Mouse (Mus musculus): ENCODE data around the gene Casp1.

The Casp1 gene

DNA sequence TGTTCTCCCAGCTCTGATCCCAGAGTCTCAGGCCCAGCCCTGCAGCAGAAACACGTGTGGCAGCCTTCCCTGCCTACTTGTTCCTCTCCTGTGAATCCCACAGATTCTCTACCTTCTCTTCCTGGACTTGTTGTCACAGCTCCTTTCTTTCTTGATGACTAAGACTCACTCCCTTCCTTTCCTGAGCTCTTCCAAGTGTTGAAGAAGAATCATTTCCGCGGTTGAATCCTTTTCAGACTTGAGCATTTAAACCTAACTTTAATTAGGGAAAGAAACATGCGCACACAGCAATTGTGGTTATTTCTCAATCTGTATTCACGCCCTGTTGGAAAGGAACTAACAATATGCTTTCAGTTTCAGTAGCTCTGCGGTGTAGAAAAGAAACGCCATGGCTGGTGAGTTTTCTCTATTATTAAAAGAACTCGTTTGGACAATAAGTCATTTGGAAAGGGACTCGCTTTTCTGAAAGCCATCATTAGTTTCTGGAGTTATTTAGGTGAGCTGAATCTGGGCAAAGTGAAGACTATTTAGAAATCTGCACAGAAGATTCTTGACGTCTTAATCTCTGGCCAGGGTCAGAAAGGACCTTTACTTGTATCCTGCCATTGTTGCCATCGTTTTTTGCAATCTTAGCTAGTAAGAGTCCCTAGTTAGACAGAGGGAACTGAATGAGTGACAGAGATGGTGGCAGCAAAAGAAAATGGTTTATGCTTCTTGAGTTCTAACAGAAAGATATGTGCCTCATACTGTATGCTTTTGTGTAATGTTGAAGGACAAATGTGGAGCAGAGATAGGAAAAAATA, at the start of gene Casp1:
Casp1 (plus strand) TSS at position 189 of the 803 bp plus-strand sequence.
- no peak for DNase-seq (ENCODE audit: low spot score)

DNA sequence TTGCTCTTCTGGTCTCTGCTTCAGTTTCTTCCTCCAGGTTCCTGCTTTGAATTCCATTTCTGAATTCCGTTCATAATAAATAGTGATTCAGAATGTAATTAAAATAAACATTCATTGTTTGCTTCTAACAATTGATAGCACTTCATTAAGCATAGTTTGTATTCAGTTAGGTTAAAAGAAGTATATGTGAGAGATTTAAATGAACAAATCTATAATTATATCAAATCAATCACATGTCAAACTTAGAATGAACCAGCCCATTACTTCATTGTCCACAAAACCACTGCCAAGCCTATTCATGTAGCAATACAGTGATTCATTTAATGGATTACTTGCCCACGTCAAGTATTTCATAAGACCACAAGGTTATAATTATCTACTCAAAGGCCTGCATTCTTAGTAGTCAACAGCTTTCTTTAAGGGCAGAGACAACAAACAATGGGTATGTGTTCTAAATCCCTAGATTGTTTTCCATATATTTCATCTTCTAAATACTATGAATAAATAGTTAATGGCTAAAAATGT, 34.3 kb upstream of the Casp1 start:
- DNase-seq (ENCODE audit: low spot score): no peak

DNA sequence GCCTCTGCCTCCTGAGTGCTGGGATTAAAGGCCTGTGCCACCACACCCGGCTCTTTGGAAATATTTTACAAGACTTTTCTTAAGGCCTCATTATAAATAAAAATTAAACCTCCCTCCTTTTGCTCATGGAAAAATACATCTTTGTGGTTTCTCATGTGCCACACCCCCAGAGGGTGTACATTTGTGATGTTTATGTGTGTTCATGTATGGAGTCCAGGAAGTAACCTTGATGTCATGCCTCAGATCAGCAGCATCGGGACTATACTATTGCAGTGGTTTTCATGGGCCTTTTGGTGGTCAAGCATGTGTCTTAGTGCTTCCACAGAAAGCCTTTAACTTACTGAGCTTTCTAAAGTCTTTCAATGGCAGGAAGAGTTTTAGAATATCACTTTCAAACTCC, 28.0 kb upstream of the Casp1 start:
- no peak for DNase-seq (ENCODE audit: low spot score)

DNA sequence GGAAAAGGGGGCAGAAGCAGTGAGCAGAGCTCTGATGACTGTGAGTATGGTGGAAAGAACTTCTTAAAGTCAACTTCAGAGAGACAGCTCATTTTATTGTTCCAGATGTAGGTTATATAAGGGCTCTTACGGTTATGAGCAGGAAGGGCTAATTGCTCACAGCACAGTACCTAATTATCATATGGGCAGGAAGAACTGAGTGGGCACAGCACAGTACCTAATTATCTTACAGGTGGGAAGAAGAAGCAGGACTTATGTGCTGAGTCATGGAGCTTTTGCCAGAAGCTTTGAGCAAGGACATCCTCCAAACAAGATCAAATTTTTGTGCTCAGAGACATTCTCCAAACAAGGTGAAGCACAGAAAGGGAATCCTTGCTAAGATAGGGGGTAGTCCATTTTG, 27.4 kb upstream of the Casp1 start:
- DNase-seq (ENCODE audit: low spot score): no peak

DNA sequence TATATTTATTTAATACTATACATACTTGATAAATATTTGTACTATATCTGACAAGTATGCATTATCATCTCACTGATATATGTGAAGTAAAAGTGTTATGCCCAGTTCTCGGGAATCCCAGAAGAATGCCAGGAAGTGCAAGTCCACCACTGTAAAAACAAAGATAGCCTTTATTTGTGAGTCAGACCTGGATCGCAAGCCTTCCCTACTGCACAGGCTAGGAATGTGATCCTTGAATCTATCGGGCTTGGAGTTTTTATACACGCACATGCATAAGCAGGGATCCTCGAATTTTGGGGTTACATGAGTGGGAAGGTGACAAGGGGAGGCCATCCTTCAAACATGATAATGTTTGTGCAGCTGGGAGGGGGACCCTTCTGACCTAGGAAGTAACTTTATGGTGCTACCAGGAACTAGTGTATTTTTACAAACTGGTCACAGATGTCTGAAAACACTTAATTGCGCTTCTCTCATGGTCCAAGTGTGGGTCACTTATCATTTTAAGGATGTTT, 26.9 kb upstream of the Casp1 start:
- no peak for DNase-seq (ENCODE audit: low spot score)

DNA sequence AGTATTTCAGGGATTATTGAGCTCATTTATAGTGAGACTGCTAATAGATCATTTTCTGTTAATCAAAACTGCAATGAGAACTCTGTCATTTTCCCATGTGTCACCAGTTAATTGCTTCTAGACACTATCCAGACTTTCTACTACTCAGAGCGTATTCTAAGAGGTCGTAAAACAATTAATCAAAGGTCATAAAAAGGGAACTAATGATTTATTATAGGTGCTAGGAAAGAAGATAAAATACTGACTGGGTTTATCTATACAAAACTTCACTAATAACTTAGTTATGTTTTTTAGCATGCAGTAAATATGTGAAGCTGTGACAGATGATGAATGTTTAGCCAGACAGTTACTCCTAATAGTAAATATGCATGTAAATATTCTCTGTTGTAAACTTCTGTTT, 12.2 kb upstream of the Casp1 start:
- no peak for DNase-seq (ENCODE audit: low spot score)

DNA sequence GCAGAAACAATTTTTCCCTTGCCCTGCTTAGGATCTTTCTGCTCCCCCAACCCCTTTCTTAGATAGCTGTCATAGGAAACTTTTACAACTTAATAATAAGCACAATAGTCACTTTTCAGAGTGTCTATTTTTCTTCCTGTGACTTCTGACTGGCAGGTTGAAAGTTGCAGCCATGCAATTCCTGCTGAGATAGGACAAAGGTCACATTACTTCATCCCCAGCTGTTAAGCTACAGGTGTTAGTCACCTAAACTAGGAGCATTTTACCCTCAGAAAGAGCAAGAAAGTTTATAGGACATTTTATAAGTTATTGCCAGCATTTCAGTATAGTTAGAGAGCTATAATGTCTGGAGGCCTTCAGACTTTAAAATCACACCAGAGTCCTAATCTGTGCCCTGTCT, 11.7 kb upstream of the Casp1 start:
- DNase-seq (ENCODE audit: low spot score): no peak

DNA sequence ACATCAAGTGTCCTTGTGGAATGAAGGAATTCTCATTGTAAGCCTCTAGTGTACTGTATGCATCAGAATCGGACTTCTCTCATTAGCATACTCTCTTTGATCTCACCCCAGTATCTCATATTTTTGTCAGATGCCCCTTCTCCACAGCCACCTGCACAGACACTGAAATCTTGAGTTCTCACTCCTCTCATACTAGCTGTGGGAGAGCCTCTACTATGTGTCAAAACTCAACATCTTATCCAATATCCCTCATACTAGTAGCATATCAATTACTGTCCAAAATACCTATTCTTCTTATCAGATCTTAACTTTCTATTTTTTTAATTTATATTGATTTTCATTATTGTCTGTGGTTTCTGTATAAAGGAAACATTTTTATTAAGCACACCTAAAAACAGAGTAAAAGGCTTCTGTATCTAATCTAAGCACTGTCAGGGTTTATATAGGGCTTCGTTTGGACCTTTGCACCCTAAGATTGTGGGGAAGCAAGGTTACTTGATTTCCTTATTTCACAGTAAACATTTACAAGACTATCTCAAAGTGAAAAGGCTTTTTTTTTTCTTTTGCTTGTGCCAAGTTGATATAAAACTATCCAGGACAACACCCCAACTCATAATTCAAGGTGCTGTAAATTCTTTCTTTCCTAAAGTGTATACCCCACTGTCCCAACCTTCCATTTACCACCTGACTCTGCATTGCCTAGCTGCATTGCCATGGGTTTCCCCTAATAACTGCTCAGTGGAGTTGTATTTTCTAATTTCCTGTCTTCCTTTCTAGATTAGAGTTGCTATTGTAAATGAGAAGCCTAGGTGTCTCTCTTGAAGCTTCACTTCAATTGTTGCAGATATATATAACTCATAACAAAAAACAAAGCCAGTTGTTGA, 1.7 kb upstream of the Casp1 start:
- DNase-seq (ENCODE audit: low spot score): no peak

DNA sequence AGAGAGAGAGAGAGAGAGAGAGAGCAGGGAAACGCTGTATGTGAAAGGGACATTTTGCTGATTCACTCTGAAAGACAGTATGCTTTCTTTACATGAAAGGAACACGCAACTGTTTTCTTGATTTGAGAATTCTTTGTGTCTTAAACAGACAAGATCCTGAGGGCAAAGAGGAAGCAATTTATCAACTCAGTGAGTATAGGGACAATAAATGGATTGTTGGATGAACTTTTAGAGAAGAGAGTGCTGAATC, 740 bp downstream of the Casp1 start:
- DNase-seq (ENCODE audit: low spot score): no peak

DNA sequence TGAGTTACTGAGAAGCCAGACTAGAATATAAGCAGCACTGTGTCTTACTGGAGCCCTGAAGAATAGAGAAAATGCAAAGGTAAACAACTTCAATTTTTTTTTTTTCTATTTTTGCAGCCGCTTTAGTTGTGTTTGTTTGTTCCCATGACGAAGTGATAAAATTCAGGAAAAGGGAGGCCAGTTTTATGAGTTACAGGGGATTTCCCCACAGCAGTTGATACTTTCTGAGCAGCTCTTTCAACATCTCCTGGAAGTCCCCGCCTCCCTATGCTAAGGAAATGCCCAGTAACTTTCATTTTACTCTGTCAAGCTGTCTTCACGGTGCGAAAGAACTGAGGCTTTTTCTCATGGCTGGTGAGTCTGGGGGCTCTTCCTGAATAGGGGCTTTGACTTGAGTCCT, 10.2 kb downstream of the Casp1 start, which contains the start of gene Casp4:
Casp4 (plus strand) TSS at position 268 of the 400 bp plus-strand sequence.
- DNase-seq (ENCODE audit: low spot score): no peak

DNA sequence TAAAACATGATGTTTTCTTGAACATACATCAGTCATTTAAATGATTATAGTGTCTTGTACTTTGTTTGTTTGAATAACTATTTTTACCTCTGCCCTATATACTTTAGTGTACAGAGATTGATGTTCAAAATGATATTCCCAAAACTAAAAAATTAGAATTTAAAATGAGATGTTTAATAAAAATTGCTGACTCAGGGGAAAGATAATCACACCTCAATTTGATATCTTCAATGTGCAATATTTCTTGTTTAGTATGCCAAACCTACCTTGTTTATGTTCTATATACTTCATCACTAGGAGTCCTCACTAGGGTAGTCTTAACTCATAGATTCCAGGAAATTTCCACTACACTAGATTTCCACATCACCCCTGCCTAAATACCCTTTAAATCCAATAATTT, 11.8 kb downstream of the Casp1 start:
- no peak for DNase-seq (ENCODE audit: low spot score)

DNA sequence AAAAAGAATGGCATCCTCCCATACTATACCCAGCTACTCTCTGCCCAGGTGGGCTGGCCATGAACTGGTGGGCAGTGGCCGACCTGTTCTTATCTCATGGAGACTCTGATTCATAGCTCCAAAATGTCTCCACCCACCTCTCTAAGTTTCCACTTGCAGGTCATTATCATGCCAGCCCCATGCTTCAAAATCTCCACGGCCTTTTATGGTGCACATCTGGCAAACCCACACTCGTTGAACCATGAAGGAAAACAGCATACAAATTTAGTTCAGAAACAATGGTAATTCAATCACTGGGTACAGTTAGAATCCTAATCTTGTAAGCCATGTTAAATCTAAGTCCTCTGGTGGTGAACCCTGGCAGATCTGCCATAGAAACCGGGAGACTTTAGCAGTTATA, 13.1 kb downstream of the Casp1 start:
- no peak for DNase-seq (ENCODE audit: low spot score)

DNA sequence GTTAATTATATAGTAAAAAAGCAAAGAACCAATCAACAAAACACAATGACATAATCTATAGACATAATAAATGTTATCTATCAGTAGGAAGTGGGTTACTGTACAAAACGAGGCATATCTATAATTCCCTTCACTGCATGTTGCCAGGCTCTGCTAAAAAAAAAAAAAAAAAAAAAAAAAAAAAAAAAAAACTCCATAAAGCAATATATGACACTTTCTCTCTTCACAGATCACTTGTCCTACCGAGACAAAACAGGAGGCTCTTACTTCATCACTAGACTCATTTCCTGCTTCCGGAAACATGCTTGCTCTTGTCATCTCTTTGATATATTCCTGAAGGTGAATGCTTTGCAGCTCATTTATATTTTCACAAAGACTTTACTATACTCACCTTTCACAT, 29.9 kb downstream of the Casp1 start:
- DNase-seq (ENCODE audit: low spot score): no peak

DNA sequence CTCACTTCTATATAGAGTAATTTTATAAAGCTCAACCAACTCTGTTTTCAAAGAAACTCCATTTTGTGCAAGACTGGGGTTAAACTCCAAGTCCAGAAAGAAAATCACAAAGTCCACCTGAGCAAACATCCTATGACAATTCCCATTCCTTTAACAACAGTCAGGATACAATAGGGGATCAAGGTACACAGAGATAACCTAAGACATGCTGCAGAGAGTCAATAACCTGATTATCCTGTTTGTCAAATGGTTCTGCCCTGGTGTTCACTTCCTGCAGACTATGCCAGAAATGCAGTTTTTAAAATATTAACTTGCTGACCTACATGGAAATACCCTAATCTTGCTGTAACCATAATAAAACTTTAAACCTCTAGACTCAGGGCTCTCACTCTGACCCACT, 34.1 kb downstream of the Casp1 start:
- no peak for DNase-seq (ENCODE audit: low spot score)

DNA sequence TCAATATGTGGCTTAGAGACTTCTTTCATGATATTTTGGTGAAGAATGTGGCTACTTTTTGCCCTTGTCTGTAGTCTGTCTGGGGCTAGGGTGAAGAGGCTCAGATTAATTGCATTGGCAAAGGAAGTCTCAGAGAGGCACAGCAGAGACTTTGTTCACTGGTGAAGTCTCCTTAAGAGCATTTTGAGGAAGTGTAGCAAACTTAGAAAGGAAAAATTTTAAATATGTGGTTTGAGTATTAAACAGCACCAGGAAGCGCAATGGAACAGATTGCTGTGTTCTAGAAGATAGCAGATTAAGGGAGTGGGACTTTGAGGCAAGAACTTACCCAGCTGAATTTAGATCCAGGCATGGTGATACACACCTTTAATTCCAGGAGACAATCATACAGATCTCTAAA, 35.1 kb downstream of the Casp1 start:
- no peak for DNase-seq (ENCODE audit: low spot score)

DNA sequence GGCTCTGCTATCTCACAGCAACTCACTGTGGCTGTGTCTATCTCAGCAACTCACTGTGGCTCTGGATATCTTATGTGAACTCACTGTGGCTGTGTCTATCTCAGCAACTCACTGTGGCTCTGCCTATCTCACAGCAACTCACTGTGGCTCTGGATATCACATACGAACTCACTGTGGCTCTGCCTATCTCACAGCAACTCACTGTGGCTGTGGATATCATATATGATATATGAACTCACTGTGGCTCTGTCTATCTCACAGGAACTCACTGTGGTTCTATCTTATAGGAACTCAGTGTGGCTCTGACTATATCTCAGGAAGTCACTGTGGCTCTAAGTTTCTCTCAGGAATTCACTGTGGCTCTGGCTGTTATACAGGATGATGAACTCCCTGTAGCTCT, 44.8 kb downstream of the Casp1 start:
- DNase-seq (ENCODE audit: low spot score): no peak

DNA sequence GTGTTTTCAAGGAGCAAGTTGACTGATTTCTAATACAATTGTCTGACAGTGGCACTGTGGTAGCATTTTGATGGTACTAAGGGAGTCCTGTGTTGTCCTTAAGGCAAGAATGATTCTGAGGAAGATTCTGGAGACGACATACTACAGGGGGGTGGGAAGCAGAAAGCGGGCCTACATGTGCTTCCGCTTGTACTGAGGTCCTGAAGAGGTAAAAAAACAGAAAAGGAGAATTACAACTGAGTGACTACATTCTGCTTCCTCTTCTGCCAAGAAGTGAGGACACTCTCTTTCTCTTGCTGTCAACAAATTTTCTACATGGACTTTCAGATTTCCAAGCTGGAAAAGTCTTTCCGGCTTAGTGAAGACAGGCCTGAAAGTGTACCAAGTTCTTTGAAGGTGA, 45.8 kb downstream of the Casp1 start:
- DNase-seq (ENCODE audit: low spot score): no peak

DNA sequence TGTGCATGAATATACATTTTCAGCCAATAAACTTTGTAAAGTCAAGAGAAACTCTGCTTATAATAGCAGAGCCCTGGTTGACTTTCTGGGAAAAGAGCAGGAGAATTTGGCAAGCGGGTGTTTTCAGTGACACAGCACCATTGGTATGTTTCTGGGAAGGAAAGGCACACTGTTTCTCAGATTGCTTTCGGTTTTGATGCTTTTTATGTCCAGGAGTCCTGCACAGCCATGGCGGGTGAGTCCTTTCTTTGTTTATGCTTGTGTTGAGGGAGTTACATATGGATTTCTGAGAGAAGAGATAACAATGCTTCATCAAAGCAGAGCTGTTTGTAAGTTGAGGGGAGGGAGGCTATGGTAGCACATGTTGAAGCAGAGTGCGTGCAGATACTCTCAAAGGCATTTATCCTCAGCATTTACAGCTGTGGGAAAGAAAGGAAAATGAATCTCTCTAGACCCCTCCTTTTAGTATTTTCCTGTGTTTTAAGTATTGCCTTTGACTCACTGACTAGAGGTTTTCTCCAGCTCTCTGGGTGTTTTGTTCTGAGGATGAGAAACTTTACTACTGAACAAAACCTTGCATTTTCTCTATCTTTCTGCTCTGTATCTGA, 47.1 kb downstream of the Casp1 start, which contains the start of gene Casp12:
Casp12 (plus strand) TSS at position 140 of the 608 bp plus-strand sequence.
- no peak for DNase-seq (ENCODE audit: low spot score)

DNA sequence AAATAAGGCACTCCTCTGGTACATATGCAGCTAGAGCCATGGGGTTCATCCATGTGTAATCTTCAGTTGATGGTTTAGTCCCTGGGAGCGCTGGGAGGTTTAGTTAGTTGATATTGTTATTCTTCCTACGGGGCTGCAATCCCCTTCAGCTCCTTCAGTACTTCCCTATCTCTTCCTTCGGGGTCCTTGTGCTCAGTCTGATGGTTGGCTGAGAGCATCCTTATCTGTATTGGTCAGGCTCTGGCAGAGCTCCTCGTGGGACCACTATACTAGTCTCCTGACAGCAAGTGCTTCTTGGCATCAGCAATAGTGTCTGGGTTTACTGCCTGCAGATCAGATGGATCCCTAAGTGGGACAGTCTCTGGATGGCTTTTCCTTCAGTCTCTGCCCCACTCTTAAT, 49.1 kb downstream of the Casp1 start:
- no peak for DNase-seq (ENCODE audit: low spot score)

DNA sequence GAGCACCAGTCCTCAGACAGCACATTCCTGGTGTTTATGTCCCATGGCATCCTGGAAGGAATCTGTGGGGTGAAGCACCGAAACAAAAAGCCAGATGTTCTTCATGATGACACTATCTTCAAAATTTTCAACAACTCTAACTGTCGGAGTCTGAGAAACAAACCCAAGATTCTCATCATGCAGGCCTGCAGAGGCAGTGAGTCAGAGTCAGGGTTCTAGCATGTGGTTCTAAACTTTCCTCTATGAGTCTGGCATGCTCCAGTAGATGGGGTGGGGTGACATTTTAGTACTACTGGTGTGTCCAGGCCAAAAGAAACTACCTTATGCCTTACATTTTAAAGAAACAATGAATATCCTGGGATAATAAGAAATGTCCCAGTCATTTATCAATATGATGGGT, 55.4 kb downstream of the Casp1 start:
- no peak for DNase-seq (ENCODE audit: low spot score)

DNA sequence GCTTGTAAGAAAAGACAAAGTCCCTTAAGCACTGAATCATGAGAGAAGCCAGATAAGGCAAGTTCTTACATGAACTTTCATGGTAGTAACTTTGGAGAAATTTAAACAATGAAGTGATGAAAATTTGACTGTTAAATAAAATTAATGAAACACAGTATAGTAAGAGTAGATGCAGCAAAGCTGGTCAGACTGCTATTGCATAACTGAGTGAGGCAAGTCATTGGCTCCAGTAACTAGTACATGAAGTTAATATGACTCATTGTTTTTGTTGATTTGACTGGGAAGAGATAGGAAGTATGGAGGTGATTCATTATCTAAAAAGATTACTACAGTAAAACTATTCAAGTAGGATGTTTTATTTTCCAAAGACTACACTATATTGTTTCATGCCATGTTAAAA, 58.5 kb downstream of the Casp1 start:
- DNase-seq (ENCODE audit: low spot score): no peak

Data from testis, postnatal 10 days (tissue).